Mouse (Mus musculus) heart, adult 2 months (tissue): Measurements from ENCODE around the gene Slc44a1.

Experiments used
- CTCF ChIP-seq: fragments of 200-600 bp; IDR thresholded peaks from 2 replicates; pipeline ENCODE4 v1.8.1; 2022; ENCODE audit warnings: antibody characterized with exemption, mild to moderate bottlenecking, moderate library complexity
- EP300 ChIP-seq: fragments of 200-500 bp; IDR thresholded peaks from 2 replicates; pipeline ENCODE4 v1.6.1; 2011; ENCODE audit warnings: low read depth, low read length, control low read depth; ENCODE audit not compliant: insufficient read depth
- POLR2A ChIP-seq: fragments of 200-500 bp; IDR thresholded peaks from 2 replicates; pipeline ENCODE4 v1.6.1; 2011; ENCODE audit warnings: mild to moderate bottlenecking, low read depth, low read length, control low read depth; ENCODE audit not compliant: insufficient read depth

- TF ChIP-seq EP300, result no peak
- TF ChIP-seq POLR2A, result no peak
- TF ChIP-seq CTCF, result no peak
These were observed 155.2 kb downstream of the Slc44a1 start for GRCm38 (mm10) chr4:53595246-53596062.
